Mouse (Mus musculus): ENCODE results near the gene Rpl15. TPM values are rescaled to one million over a fixed set of nuclear protein-coding genes. Genes with fewer than 3 reads are reported as not detected.
"Not testable (repeated sequence)": the region's sequence is repeated elsewhere in the genome, so short reads cannot be mapped to it uniquely, and the experiment has no call there.

The Rpl15 gene
- polyA plus RNA-seq, 1 experiment from 2014 or later, result 231 TPM

DNA sequence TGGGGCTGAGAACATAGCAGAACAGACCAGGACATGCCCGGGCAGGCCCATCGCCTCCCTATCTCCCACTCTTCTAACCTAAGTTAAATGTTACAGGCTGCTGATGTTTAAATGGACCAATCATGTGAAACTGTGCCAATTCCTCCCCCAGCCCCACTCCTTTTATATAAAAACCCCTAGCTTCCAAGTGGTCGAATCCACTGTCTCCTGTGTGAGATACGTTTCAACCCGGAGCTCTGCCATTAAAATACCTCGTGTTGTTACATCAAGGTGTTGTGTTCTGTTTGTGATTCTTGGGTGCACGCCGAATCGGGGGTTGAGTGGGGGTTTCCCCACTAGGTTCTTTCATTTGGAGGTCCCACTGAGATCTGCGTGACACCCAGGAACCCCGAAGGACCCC, 45.8 kb downstream of the Rpl15 start:
- not testable (repeated sequence) for H3K4me1 ChIP-seq (replicated peaks); ATAC-seq (ENCODE audit: insufficient read depth); H3K36me3 ChIP-seq (replicated peaks); H3K9ac ChIP-seq; H3K4me2 ChIP-seq; H3K9me3 ChIP-seq (replicated peaks); H3K4me3 ChIP-seq (replicated peaks); H3K27ac ChIP-seq (replicated peaks); H3K27me3 ChIP-seq
- 79% methylated on average over 11 of the region's 11 CpGs for WGBS (ENCODE audit: insufficient replicate concordance)

DNA sequence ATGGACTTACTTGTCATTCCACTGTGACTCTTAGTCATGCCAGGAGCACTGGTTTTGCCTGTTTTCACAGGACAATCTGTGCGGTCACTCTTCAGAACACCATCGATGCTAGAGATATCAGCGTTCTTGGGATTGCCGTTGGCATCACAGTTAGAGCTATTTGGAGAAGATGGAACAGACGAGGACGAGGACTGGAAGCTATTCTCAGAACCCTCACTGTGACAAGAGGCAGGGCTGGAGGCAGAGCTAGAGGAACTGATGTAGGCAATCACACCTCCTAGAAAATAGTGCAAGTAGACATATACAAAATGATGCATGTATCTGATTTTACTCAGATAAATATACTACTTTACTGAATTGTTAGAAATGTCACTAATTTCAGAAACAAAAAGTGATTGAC, 49.2 kb downstream of the Rpl15 start:
- no peak overlapping the region for H3K27ac ChIP-seq (replicated peaks)
- no peaks in the 10 kb centered on the region for H3K9me3 ChIP-seq (replicated peaks)
- no peak for ATAC-seq (ENCODE audit: insufficient read depth)
- H3K4me1 ChIP-seq (replicated peaks), result no peaks in the 10 kb centered on the region
- WGBS (ENCODE audit: insufficient replicate concordance), result 75% methylated on average over 6 of the region's 6 CpGs
- no peaks in the 10 kb centered on the region for H3K27me3 ChIP-seq
- H3K36me3 ChIP-seq (replicated peaks), result no peaks in the 10 kb centered on the region
- no peak overlapping the region for H3K4me2 ChIP-seq
- H3K9ac ChIP-seq, result no peak overlapping the region
- no peak overlapping the region for H3K4me3 ChIP-seq (replicated peaks)

Other genes starting within 250 kb of the Rpl15 start
- 1.5 TPM in 2 replicates for gene Nr1d2, start 32.3 kb downstream of the Rpl15 start, polyA plus RNA-seq (2015; fragmentation: Nextera tagmentation; extraction: Ambion mirVana)
- gene Nkiras1, start 255 bp downstream of the Rpl15 start, polyA plus RNA-seq (2015; fragmentation: Nextera tagmentation; extraction: Ambion mirVana), result 7.4 and 7.6 TPM in 2 replicates
- gene Ube2e1, start 60.5 kb upstream of the Rpl15 start, polyA plus RNA-seq (2015; fragmentation: Nextera tagmentation; extraction: Ambion mirVana), result 27.7 and 31.7 TPM in 2 replicates